Mouse (Mus musculus) limb, embryonic 14.5 days (tissue): ENCODE data around the gene Gng4. TPM values are rescaled to one million over a fixed set of nuclear protein-coding genes. Genes with fewer than 3 reads are reported as not detected.

ENCODE experiments used
- ATAC-seq: fragments of 200-750 bp; cut with Nextera tagmentation; 2 replicates; pipeline ENCODE4 v1.8.0; 2017; ENCODE audit warnings: low read depth, moderate number of reproducible peaks, moderate TSS enrichment; ENCODE audit not compliant: low FRiP score
- DNase-seq: peaks from one replicate; pipeline ENCODE4 v3.0.0-alpha.2; 2015; ENCODE audit warnings: low spot score
- H3K27ac ChIP-seq: fragments of 300-500 bp; sonication (generic); replicated peaks from 2 replicates; pipeline ENCODE4 v1.5.1; 2014; ENCODE audit warnings: low read depth, mild to moderate bottlenecking, low read length, moderate library complexity, mixed read lengths
- H3K27me3 ChIP-seq: fragments of 300-500 bp; sonication (generic); 2 replicates; pipeline ENCODE4 v1.6.1; 2014; ENCODE audit warnings: low read length, mixed read lengths; ENCODE audit not compliant: control insufficient read depth, insufficient read depth
- H3K36me3 ChIP-seq: fragments of 300-500 bp; sonication (generic); 2 replicates; pipeline ENCODE4 v1.6.1; 2014; ENCODE audit warnings: mild to moderate bottlenecking, low read length, moderate library complexity, mixed read lengths; ENCODE audit not compliant: control insufficient read depth, insufficient read depth
- H3K4me1 ChIP-seq: fragments of 300-500 bp; sonication (generic); 2 replicates; pipeline ENCODE4 v1.6.1; 2014; ENCODE audit warnings: antibody characterized with exemption, low read length, mixed read lengths; ENCODE audit not compliant: control insufficient read depth, insufficient read depth
- H3K4me2 ChIP-seq: fragments of 300-500 bp; sonication (generic); replicated peaks from 2 replicates; pipeline ENCODE4 v1.6.1; 2014; ENCODE audit warnings: low read depth, mild to moderate bottlenecking, low read length, moderate library complexity; ENCODE audit not compliant: severe bottlenecking
- H3K4me3 ChIP-seq: fragments of 300-500 bp; sonication (generic); replicated peaks from 2 replicates; pipeline ENCODE4 v1.5.1; 2014; ENCODE audit warnings: low read length
- H3K9ac ChIP-seq: fragments of 300-500 bp; sonication (generic); 2 replicates; pipeline ENCODE4 v1.6.1; 2014; ENCODE audit warnings: mild to moderate bottlenecking, low read depth, low read length, moderate library complexity; ENCODE audit not compliant: severe bottlenecking
- H3K9me3 ChIP-seq: fragments of 300-500 bp; sonication (generic); 2 replicates; pipeline ENCODE4 v1.6.1; 2016; ENCODE audit warnings: low read length; ENCODE audit not compliant: control insufficient read depth
- POLR2A ChIP-seq: fragments of 200-500 bp; IDR thresholded peaks from 2 replicates; pipeline ENCODE4 v1.8.0; 2012; ENCODE audit warnings: inconsistent platforms, mild to moderate bottlenecking, moderate library complexity, borderline replicate concordance; ENCODE audit not compliant: insufficient read depth, insufficient read length; ENCODE audit errors: extremely low read depth
- WGBS: fragments of 180-500 bp; shearing (Covaris S2); extraction: QIAGEN DNeasy Blood & Tissue Kit; methylation state at CpG from one replicate; pipeline ENCODE4 v1.1.7; 2014; 5-methylcytosine and 5-hydroxymethylcytosine counted together
- polyA plus RNA-seq, 2 experiments: library from polyadenylated mRNA; depleted of rRNA in 1 of 2; stranded (reverse) in 1 of 2; unstranded in 1 of 2; fragments of >200 nt; fragmentation: Nextera tagmentation in 1 of 2; extraction: Ambion mirVana in 1 of 2; gene quantifications; 2 replicates each; pipeline versions ENCODE4 v1.2.1 to v1.2.3; 2012 to 2014

The Gng4 gene
- polyA plus RNA-seq, 2 experiments = 4.8 to 10.7 TPM

DNA sequence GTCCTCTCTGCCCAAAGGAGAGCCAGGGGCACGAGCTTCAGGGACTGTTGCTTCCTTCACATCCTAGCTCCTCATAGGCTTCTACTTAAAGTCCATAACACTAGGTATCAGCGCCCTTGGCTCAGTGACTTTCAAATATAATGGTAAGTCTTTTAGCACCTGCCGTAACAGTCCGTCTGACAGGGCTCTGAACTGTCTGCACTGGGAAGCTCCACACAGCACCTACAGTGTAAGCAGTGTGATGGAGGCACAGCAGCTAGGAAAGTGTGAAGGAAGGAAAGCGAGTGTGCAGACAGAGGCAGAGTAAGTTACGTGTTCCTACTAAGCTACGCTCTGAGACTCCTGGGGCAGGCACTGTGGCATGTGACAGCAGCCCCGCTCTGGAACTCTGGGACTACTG is 6.2 kb upstream of the Gng4 start:
- no peak for TF ChIP-seq POLR2A
- 90% methylated on average over 8 of the region's 8 CpGs for WGBS

DNA sequence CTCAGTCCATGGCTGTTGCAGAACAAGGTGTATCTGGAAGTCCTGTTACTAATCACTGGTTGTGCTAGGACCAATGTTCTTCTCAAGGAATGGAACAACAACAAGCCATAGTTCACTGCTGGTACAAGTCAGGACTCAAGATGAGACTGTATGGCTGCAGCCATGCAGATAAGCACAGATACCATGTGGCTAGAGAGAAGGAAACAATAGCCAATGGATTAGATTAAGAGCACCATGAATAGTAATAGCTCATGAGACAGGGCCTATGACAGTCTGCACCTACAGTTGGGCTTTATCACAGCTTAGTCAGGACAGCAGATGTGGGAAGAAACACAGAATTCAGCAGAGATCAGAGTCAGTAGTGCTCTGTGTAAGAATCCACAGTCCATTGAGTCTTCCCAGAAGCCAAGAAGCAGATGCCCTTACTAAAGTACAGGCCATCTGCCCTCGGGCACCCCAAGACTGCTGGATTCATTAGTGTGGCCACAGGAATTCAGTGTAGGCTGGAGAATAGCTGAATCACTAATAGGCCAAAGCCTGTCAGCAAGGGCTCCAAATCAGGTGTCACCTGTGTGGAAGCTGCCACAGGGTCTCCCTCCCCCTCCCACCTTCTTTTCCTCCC is 4.9 kb upstream of the Gng4 start:
- Histone ChIP-seq H3K9ac (no peak overlapping the region), H3K27me3 (peaks cover 9% of the 10 kb centered on the region), H3K4me3 (no peak overlapping the region), H3K36me3 (peaks cover 8% of the 10 kb centered on the region), H3K4me2 (no peak overlapping the region), H3K27ac (no peak overlapping the region), H3K4me1 (no peaks in the 10 kb centered on the region), H3K9me3 (no peaks in the 10 kb centered on the region)
- no peak for TF ChIP-seq POLR2A
- DNase-seq = no peak
- 79% methylated on average over 1 of the region's 1 CpGs for WGBS
- no peak for ATAC-seq

More for the DNA sequence above, 6.2 kb upstream of the Gng4 start:
- Histone ChIP-seq H3K27me3 (no peaks in the 10 kb centered on the region), H3K36me3 (peaks cover 8% of the 10 kb centered on the region), H3K4me1 (no peaks in the 10 kb centered on the region), H3K4me2 (no peak overlapping the region), H3K27ac (no peak overlapping the region), H3K9ac (no peak overlapping the region), H3K9me3 (no peaks in the 10 kb centered on the region), H3K4me3 (no peak overlapping the region)
- DNase-seq (no peak), ATAC-seq (no peak)

DNA sequence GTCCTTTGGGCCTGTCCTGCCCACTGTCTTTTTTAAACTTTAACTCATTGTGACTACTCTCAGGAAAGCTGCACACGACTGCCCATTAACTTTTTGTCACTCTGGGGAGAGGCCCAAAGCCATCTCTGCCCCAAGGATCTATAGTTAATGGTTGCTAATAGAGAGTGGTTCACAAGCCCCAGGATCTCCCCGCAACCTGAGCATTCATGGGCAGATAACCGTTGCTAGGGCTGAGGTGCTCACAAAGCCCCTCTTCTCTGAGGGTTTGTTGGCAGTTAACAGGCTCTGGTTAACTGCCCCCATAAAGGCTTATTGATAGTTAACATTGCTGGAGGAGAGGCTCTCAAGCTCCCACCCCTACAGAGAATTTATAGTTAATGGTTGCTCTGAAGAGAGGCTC is 3.6 kb upstream of the Gng4 start:
- H3K4me1 ChIP-seq = 0 out of 2 replicates have a peak, but pooled peaks cover 11% of the 10 kb centered on the region
- no peak for ATAC-seq
- WGBS = 38% methylated on average over 3 of the region's 3 CpGs
- no peak overlapping the region for H3K27ac ChIP-seq
- no peak overlapping the region for H3K4me2 ChIP-seq
- no peak overlapping the region for H3K9ac ChIP-seq
- DNase-seq = no peak
- H3K36me3 ChIP-seq = peaks cover 6% of the 10 kb centered on the region
- H3K9me3 ChIP-seq = no peaks in the 10 kb centered on the region
- no peak for TF ChIP-seq POLR2A
- no peak overlapping the region for H3K4me3 ChIP-seq
- peaks cover 21% of the 10 kb centered on the region for H3K27me3 ChIP-seq

DNA sequence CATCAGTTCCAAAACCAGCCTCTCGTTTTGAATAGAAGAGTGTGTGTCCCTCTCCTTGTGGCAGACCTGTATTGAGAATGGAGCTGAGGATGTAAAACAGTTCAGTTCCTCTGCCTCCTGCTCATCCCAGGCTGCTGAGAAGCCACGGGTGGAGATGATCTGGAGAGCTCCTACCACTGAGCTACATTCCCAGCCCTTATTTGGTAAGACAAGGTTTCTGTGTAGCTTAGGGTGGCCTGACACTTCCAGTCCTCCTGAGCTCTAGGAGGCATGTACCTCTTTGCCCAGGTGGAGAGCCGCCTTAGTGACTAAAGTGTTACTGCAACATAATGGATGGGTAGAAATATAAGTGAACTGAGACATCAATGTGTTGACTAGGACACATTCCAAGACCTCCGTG is 2.8 kb upstream of the Gng4 start:
- no peak for TF ChIP-seq POLR2A

DNA sequence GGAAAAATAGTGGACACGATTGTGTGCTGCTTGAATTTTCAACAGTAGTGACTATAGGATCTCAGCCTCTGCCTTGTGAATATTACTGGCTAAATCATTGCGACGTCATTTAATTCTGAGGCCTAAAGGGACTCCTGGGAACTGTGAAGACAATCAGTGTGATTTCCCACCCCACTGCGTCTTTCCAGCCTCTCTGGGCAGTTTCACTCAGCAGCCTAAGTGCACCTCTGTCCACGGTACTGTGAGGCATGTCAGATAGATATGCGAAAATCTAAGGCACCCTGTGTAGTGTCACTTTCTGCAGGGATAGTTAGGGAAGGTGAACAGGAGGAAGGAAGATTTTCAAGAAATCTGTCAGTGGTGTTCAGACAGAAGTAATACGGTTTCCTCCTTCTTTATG is 563 bp upstream of the Gng4 start:
- WGBS = 35% methylated on average over 7 of the region's 7 CpGs
- H3K9me3 ChIP-seq = no peaks in the 10 kb centered on the region
- no peak for DNase-seq
- no peaks in the 10 kb centered on the region for H3K36me3 ChIP-seq
- H3K4me1 ChIP-seq = 0 out of 2 replicates have a peak, but pooled peaks cover 12% of the 10 kb centered on the region
- H3K27me3 ChIP-seq = peaks cover 31% of the 10 kb centered on the region
- H3K4me3 ChIP-seq = peak overlapping the region; percentile 58; the same call in 1 of the 2 replicates
- ATAC-seq = no peak
- TF ChIP-seq POLR2A = no peak
- H3K9ac ChIP-seq = no peak overlapping the region
- H3K27ac ChIP-seq = no peak overlapping the region
- H3K4me2 ChIP-seq = peak overlapping the region; percentile 95

More for the DNA sequence above, 2.8 kb upstream of the Gng4 start:
- H3K27me3 ChIP-seq = peaks cover 29% of the 10 kb centered on the region
- ATAC-seq (no peak), DNase-seq (no peak)
- no peak overlapping the region for H3K4me3 ChIP-seq
- H3K36me3 ChIP-seq = peaks cover 6% of the 10 kb centered on the region
- no peaks in the 10 kb centered on the region for H3K9me3 ChIP-seq
- no peak overlapping the region for H3K9ac ChIP-seq
- WGBS = 56% methylated on average over 4 of the region's 4 CpGs
- H3K27ac ChIP-seq = no peak overlapping the region
- no peak overlapping the region for H3K4me2 ChIP-seq
- H3K4me1 ChIP-seq = 0 out of 2 replicates have a peak, but pooled peaks cover 12% of the 10 kb centered on the region
